Mouse (Mus musculus): ENCODE results near the gene Cyp27a1.
A peak's percentile ranks its signal among the peaks of the same experiment; 100 is the strongest.

Cyp27a1 gene

GRCm38 (mm10) chr1:74713099-74713858, at the start of gene Cyp27a1:
Gene Cyp27a1, plus strand, starts transcription at chr1:74713574.
- DNase-seq: peak; percentile 79

- no peak for DNase-seq
These were observed 48.2 kb upstream of the Cyp27a1 start for GRCm38 (mm10) chr1:74665153-74665552.

GRCm38 (mm10) chr1:74668371-74668770, 45.0 kb upstream of the Cyp27a1 start:
- DNase-seq: no peak

GRCm38 (mm10) chr1:74672731-74673130, 40.6 kb upstream of the Cyp27a1 start:
- DNase-seq: no peak

GRCm38 (mm10) chr1:74676863-74677262, 36.5 kb upstream of the Cyp27a1 start:
- no peak for DNase-seq

GRCm38 (mm10) chr1:74677843-74678242, 35.5 kb upstream of the Cyp27a1 start:
- DNase-seq: no peak

GRCm38 (mm10) chr1:74687131-74687530, 26.2 kb upstream of the Cyp27a1 start:
- DNase-seq: no peak

- no peak for DNase-seq
These were observed 19.3 kb upstream of the Cyp27a1 start for GRCm38 (mm10) chr1:74693891-74694583.

GRCm38 (mm10) chr1:74695836-74696235, 17.5 kb upstream of the Cyp27a1 start:
- peak; percentile 22 for DNase-seq

- peak; percentile 90 for DNase-seq
These were observed 16.0 kb upstream of the Cyp27a1 start for GRCm38 (mm10) chr1:74697416-74697815.

GRCm38 (mm10) chr1:74698353-74698752, 15.0 kb upstream of the Cyp27a1 start:
- no peak for DNase-seq

- peak; percentile 24 for DNase-seq
These were observed 14.6 kb upstream of the Cyp27a1 start for GRCm38 (mm10) chr1:74698791-74699190.

GRCm38 (mm10) chr1:74702142-74702553, 11.2 kb upstream of the Cyp27a1 start:
- DNase-seq: no peak

GRCm38 (mm10) chr1:74704156-74704555, 9.2 kb upstream of the Cyp27a1 start:
- no peak for DNase-seq

- DNase-seq: no peak
These were observed 8.4 kb upstream of the Cyp27a1 start for GRCm38 (mm10) chr1:74705016-74705415.

- no peak for DNase-seq
These were observed 3.8 kb upstream of the Cyp27a1 start for GRCm38 (mm10) chr1:74709566-74709965.

GRCm38 (mm10) chr1:74712046-74712445, 1.3 kb upstream of the Cyp27a1 start:
- DNase-seq: no peak

- DNase-seq: no peak
These were observed 794 bp upstream of the Cyp27a1 start for GRCm38 (mm10) chr1:74712461-74713098.

- no peak for DNase-seq
These were observed 721 bp downstream of the Cyp27a1 start for GRCm38 (mm10) chr1:74713859-74714730.

GRCm38 (mm10) chr1:74714967-74715366, 1.6 kb downstream of the Cyp27a1 start:
- no peak for DNase-seq

- no peak for DNase-seq
These were observed 2.1 kb downstream of the Cyp27a1 start for GRCm38 (mm10) chr1:74715468-74715867.

- DNase-seq: no peak
These were observed 2.5 kb downstream of the Cyp27a1 start for GRCm38 (mm10) chr1:74715886-74716285.

GRCm38 (mm10) chr1:74718113-74718512, 4.7 kb downstream of the Cyp27a1 start:
- DNase-seq: no peak

Measured in kidney, adult 11 months (tissue).